Mouse (Mus musculus) CH12.LX (cell line): Measurements from ENCODE around the gene Adat1. TPM values are rescaled to one million over a fixed set of nuclear protein-coding genes. Genes with fewer than 3 reads are reported as not detected.

Experiments
- DNase-seq: peaks from one replicate; pipeline ENCODE4 v3.0.0-alpha.2; 2013; ENCODE audit errors: extremely low read depth
- H3K27ac ChIP-seq: 2 replicates; pipeline ENCODE4 v1.5.1; 2012; ENCODE audit warnings: low read depth, mild to moderate bottlenecking, control low read depth, moderate library complexity; ENCODE audit not compliant: insufficient read depth
- H3K27me3 ChIP-seq: replicated peaks from 2 replicates; pipeline ENCODE3; 2012; ENCODE audit warnings: inconsistent platforms
- H3K36me3 ChIP-seq, 2 experiments: replicated peaks in 1 of 2; 2 replicates each; pipeline versions ENCODE3 to v1.6.1; 2012; ENCODE audit warnings: inconsistent platforms in 1 of 2, low read length in 1 of 2, mild to moderate bottlenecking in 1 of 2, mixed read lengths in 1 of 2, moderate library complexity in 1 of 2; ENCODE audit not compliant: control insufficient read depth in 1 of 2, insufficient read depth in 1 of 2
- H3K4me1 ChIP-seq, 2 experiments: 2 replicates each; pipeline ENCODE4 v1.6.1; 2012; ENCODE audit warnings: inconsistent platforms in 1 of 2, moderate library complexity in 1 of 2; ENCODE audit not compliant: insufficient read depth in 2 of 2, control insufficient read depth in 1 of 2
- H3K4me2 ChIP-seq: 2 replicates; pipeline ENCODE4 v1.6.1; 2012; ENCODE audit warnings: low read depth, mild to moderate bottlenecking, control low read depth; ENCODE audit not compliant: poor library complexity, insufficient read depth, severe bottlenecking
- H3K4me3 ChIP-seq, 3 experiments: fragments of 150-350 bp in 1 of 3; sonication (generic) in 1 of 3; replicated peaks in 1 of 3; 2 replicates each; pipeline versions ENCODE3 to v1.5.1; 2011 to 2012; ENCODE audit warnings: low read depth in 2 of 3, low read length in 2 of 3, mild to moderate bottlenecking in 2 of 3, moderate library complexity in 2 of 3, control low read depth in 1 of 3, improper control_type of control experiment in 1 of 3, inconsistent platforms in 1 of 3, mixed read lengths in 1 of 3; ENCODE audit not compliant: poor library complexity in 1 of 3
- H3K79me2 ChIP-seq: replicated peaks from 2 replicates; pipeline ENCODE4 v1.6.1; 2012; ENCODE audit warnings: mild to moderate bottlenecking, moderate library complexity; ENCODE audit not compliant: control insufficient read depth, poor library complexity, insufficient read depth, severe bottlenecking; ENCODE audit errors: extremely low read depth
- H3K9ac ChIP-seq: 2 replicates; pipeline ENCODE4 v1.6.1; 2012; ENCODE audit warnings: low read depth, mild to moderate bottlenecking, control low read depth, moderate library complexity; ENCODE audit not compliant: insufficient read depth
- H3K9me3 ChIP-seq: replicated peaks from 2 replicates; pipeline ENCODE3; 2012; ENCODE audit warnings: low read length, inconsistent platforms, mixed read lengths
- CHD1 ChIP-seq: IDR thresholded peaks from 2 replicates; pipeline ENCODE4 v1.6.1; 2012; ENCODE audit warnings: low read depth, low read length, improper control_type of control experiment, inconsistent platforms
- CTCF ChIP-seq, 2 experiments: IDR thresholded peaks in 1 of 2; conservative IDR thresholded peaks in 1 of 2; 2 replicates each; pipeline ENCODE4 v1.5.1; 2011 to 2012; ENCODE audit warnings: low read depth in 2 of 2, low read length in 2 of 2, improper control_type of control experiment in 1 of 2, inconsistent platforms in 1 of 2, mild to moderate bottlenecking in 1 of 2, moderate library complexity in 1 of 2
- E2F4 ChIP-seq: IDR thresholded peaks from 2 replicates; pipeline ENCODE4 v1.6.1; 2011; ENCODE audit warnings: low read depth, low read length, improper control_type of control experiment; ENCODE audit not compliant: insufficient replicate concordance
- ELF1 ChIP-seq: IDR thresholded peaks from 2 replicates; pipeline ENCODE4 v1.6.1; 2014; ENCODE audit warnings: low read depth, mild to moderate bottlenecking, inconsistent platforms, low read length, improper control_type of control experiment
- EP300 ChIP-seq: IDR thresholded peaks from 2 replicates; pipeline ENCODE4 v1.6.1; 2011; ENCODE audit warnings: low read length, improper control_type of control experiment
- ETS1 ChIP-seq: conservative IDR thresholded peaks from 2 replicates; pipeline ENCODE4 v1.6.1; 2012; ENCODE audit warnings: low read depth, mild to moderate bottlenecking, inconsistent platforms, low read length, improper control_type of control experiment, moderate library complexity
- IRF4 ChIP-seq: IDR thresholded peaks from 2 replicates; pipeline ENCODE4 v1.6.1; 2014; ENCODE audit warnings: low read depth, mild to moderate bottlenecking, inconsistent platforms, low read length, improper control_type of control experiment
- JUND ChIP-seq: conservative IDR thresholded peaks from 2 replicates; pipeline ENCODE4 v1.6.1; 2011; ENCODE audit warnings: low read depth, low read length, improper control_type of control experiment
- KAT2A ChIP-seq: IDR thresholded peaks from 2 replicates; pipeline ENCODE4 v1.6.1; 2012; ENCODE audit warnings: low read length, improper control_type of control experiment, inconsistent platforms; ENCODE audit not compliant: insufficient replicate concordance
- MAX ChIP-seq: IDR thresholded peaks from 2 replicates; pipeline ENCODE4 v1.6.1; 2011; ENCODE audit warnings: low read length, improper control_type of control experiment
- MAZ ChIP-seq: IDR thresholded peaks from 2 replicates; pipeline ENCODE4 v1.6.1; 2012; ENCODE audit warnings: low read depth, mild to moderate bottlenecking, inconsistent platforms, low read length, improper control_type of control experiment, moderate library complexity
- MXI1 ChIP-seq: IDR thresholded peaks from 2 replicates; pipeline ENCODE4 v1.6.1; 2011; ENCODE audit warnings: mild to moderate bottlenecking, low read depth, low read length, improper control_type of control experiment
- MYC ChIP-seq: IDR thresholded peaks from 2 replicates; pipeline ENCODE4 v1.6.1; 2011; ENCODE audit warnings: low read depth, mild to moderate bottlenecking, improper control_type of control experiment, low read length
- NELFE ChIP-seq: IDR thresholded peaks from 2 replicates; pipeline ENCODE4 v1.6.1; 2011; ENCODE audit warnings: low read depth, low read length, improper control_type of control experiment
- PAX5 ChIP-seq: IDR thresholded peaks from 2 replicates; pipeline ENCODE4 v1.6.1; 2012; ENCODE audit warnings: low read length, inconsistent platforms, mixed read lengths
- POLR2A ChIP-seq: IDR thresholded peaks from 2 replicates; pipeline ENCODE4 v1.6.1; 2011; ENCODE audit warnings: low read depth, mild to moderate bottlenecking, improper control_type of control experiment, low read length
- POLR2AphosphoS2 ChIP-seq: IDR thresholded peaks from 2 replicates; pipeline ENCODE4 v1.6.1; 2011; ENCODE audit warnings: low read depth, low read length, improper control_type of control experiment
- SIN3A ChIP-seq: IDR thresholded peaks from 2 replicates; pipeline ENCODE4 v1.6.1; 2012; ENCODE audit warnings: low read length, improper control_type of control experiment, inconsistent platforms
- SMC3 ChIP-seq: IDR thresholded peaks from 2 replicates; pipeline ENCODE4 v1.6.1; 2011; ENCODE audit warnings: low read depth, low read length, improper control_type of control experiment
- TCF12 ChIP-seq: IDR thresholded peaks from 2 replicates; pipeline ENCODE4 v1.6.1; 2014; ENCODE audit warnings: low read depth, mild to moderate bottlenecking, inconsistent platforms, low read length, improper control_type of control experiment
- UBTF ChIP-seq: IDR thresholded peaks from 2 replicates; pipeline ENCODE4 v1.6.1; 2012; ENCODE audit warnings: low read depth, mild to moderate bottlenecking, inconsistent platforms, low read length, improper control_type of control experiment, moderate library complexity
- USF1 ChIP-seq: IDR thresholded peaks from 2 replicates; pipeline ENCODE4 v1.6.1; 2014; ENCODE audit warnings: low read depth, mild to moderate bottlenecking, inconsistent platforms, low read length, improper control_type of control experiment
- USF2 ChIP-seq: conservative IDR thresholded peaks from 2 replicates; pipeline ENCODE4 v1.6.1; 2011; ENCODE audit warnings: low read depth, low read length, improper control_type of control experiment
- ZMIZ1 ChIP-seq: IDR thresholded peaks from 2 replicates; pipeline ENCODE4 v1.6.1; 2012; ENCODE audit warnings: low read depth, mild to moderate bottlenecking, inconsistent platforms, low read length, improper control_type of control experiment
- dilution Hi-C: fragments of 300-500 bp; cut with MboI; formaldehyde crosslinking; loops from 2 replicates; pipeline ENCODE4 v1.14.3; 2020; ENCODE audit warnings: low sequenced_read_pairs; ENCODE audit not compliant: extremely low pct_unique_long_range_greater_than_20kb, extremely low pct_ligation_motif_present
- in situ Hi-C: fragments of 300-500 bp; cut with MboI; formaldehyde crosslinking; loops from 3 replicates; pipeline ENCODE4 v1.14.3; 2019; ENCODE audit warnings: low sequenced_read_pairs, low pct_ligation_motif_present, low pct_unique_long_range_greater_than_20kb, mixed read lengths
- polyA plus RNA-seq: library from polyadenylated mRNA; unstranded; fragments of >175 nt; gene quantifications from 2 replicates; pipeline ENCODE4 v1.2.1, GENCODE M21; 2012; ENCODE audit warnings: low read depth; ENCODE audit not compliant: insufficient read length
- total RNA-seq, 2 experiments: library from RNA; depleted of rRNA; stranded (reverse); fragments of 300-350 nt in 1 of 2; fragments of >200 nt in 1 of 2; gene quantifications; 2 replicates each; pipeline ENCODE4 v1.2.3; 2012 to 2014

Gene Adat1
- total and polyA plus RNA-seq, 3 experiments, result 5.4 to 8.7 (median 8.1) TPM

DNA sequence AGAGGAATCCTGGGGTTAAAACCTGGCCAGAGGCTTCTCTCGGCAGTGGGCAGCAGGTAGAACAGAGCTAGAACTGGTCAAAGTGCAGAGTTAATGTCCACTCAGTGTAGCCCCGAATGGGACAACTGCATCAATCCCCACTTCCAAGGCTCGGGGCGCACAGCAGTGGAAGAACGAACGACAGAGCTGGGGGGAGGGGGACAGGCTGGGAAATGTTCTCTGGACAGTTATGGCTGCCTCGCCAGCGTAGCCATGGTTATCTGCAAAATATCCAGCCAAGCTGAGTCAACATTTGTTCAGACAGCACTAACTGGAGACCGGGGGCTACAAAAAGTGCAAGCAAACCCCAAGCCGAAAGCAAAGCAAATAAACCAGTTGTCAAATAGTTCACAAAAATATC is 14.0 kb downstream of the Adat1 start:
- TF ChIP-seq SIN3A (no peak), NELFE (no peak), JUND (no peak), CHD1 (no peak), KAT2A (no peak), POLR2A (no peak), USF2 (no peak), E2F4 (no peak), ETS1 (no peak)
- Histone ChIP-seq H3K9ac (no peak overlapping the region), H3K36me3 (peaks cover 45 to 87% of the 10 kb centered on the region in 2 experiments), H3K79me2 (no peaks in the 10 kb centered on the region), H3K9me3 (peaks cover 25% of the 10 kb centered on the region), H3K4me1 (peaks cover 0 to 9% of the 10 kb centered on the region in 2 experiments; a peak in 2 of 4 replicates), H3K4me3 (no peak overlapping the region), H3K27ac (no peak overlapping the region), H3K27me3 (no peaks in the 10 kb centered on the region), H3K4me2 (no peak overlapping the region)
- in situ Hi-C loops (no loop called here), dilution Hi-C loops (no loop called here)
- no peak for DNase-seq

DNA sequence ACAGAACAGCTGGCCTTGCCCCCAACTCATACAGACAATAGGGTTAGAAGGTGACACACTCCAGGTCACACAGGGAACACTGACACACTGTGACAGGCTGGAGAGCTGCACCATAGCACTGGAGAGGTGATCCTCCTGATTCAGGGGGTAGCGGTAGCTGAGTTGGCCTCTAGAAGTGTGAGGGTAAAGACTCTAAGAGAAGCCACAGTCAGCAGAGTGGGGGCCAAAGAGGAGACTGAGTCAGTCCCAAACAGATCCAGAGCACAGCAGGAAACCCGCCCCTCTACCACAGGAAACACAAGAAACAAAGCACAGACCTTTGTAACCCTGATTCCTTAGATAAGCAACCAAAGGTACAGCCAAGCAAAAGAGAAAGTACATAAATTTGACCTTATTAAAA is 15.8 kb downstream of the Adat1 start:
- H3K9ac ChIP-seq, result no peak overlapping the region
- no peak overlapping the region for H3K4me3 ChIP-seq
- in situ Hi-C loops, result no loop called here
- no peak overlapping the region for H3K27ac ChIP-seq
- H3K9me3 ChIP-seq, result peaks cover 26% of the 10 kb centered on the region
- no peak for DNase-seq
- H3K4me2 ChIP-seq, result no peak overlapping the region
- dilution Hi-C loops, result no loop called here
- H3K4me1 ChIP-seq, result peaks cover 0 to 6% of the 10 kb centered on the region in 2 experiments; a peak in 2 of 4 replicates
- TF ChIP-seq E2F4 (no peak), UBTF (no peak), ZMIZ1 (no peak), MAX (no peak), EP300 (no peak), JUND (no peak), POLR2AphosphoS2 (no peak), TCF12 (no peak), PAX5 (no peak), ELF1 (no peak), IRF4 (no peak), CTCF (conservative IDR thresholded peaks at IDR 0.05 in 1 of 2, IDR thresholded peaks at IDR 0.05 in 1 of 2; ENCODE audit: low read depth in 2 of 2, low read length in 2 of 2) (no peak), CHD1 (no peak), ETS1 (no peak), MYC (no peak), USF1 (no peak), MAZ (no peak), MXI1 (no peak), SMC3 (no peak), NELFE (no peak)
- H3K79me2 ChIP-seq, result no peaks in the 10 kb centered on the region
- H3K36me3 ChIP-seq, result peaks cover 50 to 85% of the 10 kb centered on the region in 2 experiments
- no peaks in the 10 kb centered on the region for H3K27me3 ChIP-seq
